Mouse (Mus musculus): ENCODE data around the gene Arfrp1. TPM values are rescaled to one million over a fixed set of nuclear protein-coding genes. Genes with fewer than 3 reads are reported as not detected.
A peak's percentile ranks its signal among the peaks of the same experiment; 100 is the strongest.

Arfrp1 gene
- 51.5 and 53.9 TPM in 2 replicates for polyA plus RNA-seq (2014; fragmentation: Nextera tagmentation; extraction: Ambion mirVana)

- Histone ChIP-seq H3K4me3 (ENCODE audit: low read length) (peak within 1 kb of the TSS; percentile 68), H3K27ac (ENCODE audit: low read depth, low read length) (peak within 1 kb of the TSS; percentile 82), H3K9ac (ENCODE audit: low read depth, low read length) (peak within 1 kb of the TSS; percentile 80), H3K27me3 (ENCODE audit: control insufficient read depth, insufficient read depth, low read length) (no peaks in the 10 kb centered on the region), H3K9me3 (ENCODE audit: control insufficient read depth, low read length) (no peaks in the 10 kb centered on the region), H3K36me3 (ENCODE audit: control insufficient read depth, insufficient read depth, low read length) (peaks cover 40% of the 10 kb centered on the region), H3K4me2 (replicated peaks; ENCODE audit: low read depth, low read length) (peak within 1 kb of the TSS; percentile 82), H3K4me1 (ENCODE audit: control insufficient read depth, insufficient read depth, low read length) (peaks cover 23% of the 10 kb centered on the region)
- under 1% methylated on average over 63 of the region's 71 CpGs for WGBS
- ATAC-seq (ENCODE audit: low FRiP score, low TSS enrichment): peak; percentile 93
These were observed at the start of gene Arfrp1, which contains the start of gene Zgpat for GRCm38 (mm10) chr2:181364860-181365596. Arfrp1 (minus strand) TSS chr2:181365404. Zgpat (plus strand) TSS chr2:181364928.

- Histone ChIP-seq H3K36me3 (ENCODE audit: control insufficient read depth, insufficient read depth, low read length) (peaks cover 15% of the 10 kb centered on the region), H3K4me2 (replicated peaks; ENCODE audit: low read depth, low read length) (no peak overlapping the region), H3K9ac (ENCODE audit: low read depth, low read length) (no peak overlapping the region), H3K4me3 (ENCODE audit: low read length) (no peak overlapping the region), H3K9me3 (ENCODE audit: control insufficient read depth, low read length) (no peaks in the 10 kb centered on the region), H3K27ac (ENCODE audit: low read depth, low read length) (no peak overlapping the region), H3K27me3 (ENCODE audit: control insufficient read depth, insufficient read depth, low read length) (no peaks in the 10 kb centered on the region), H3K4me1 (ENCODE audit: control insufficient read depth, insufficient read depth, low read length) (no peaks in the 10 kb centered on the region)
- ATAC-seq (ENCODE audit: low FRiP score, low TSS enrichment): no peak
- 44% methylated on average over 2 of the region's 2 CpGs for WGBS
These were observed 47.9 kb upstream of the Arfrp1 start for GRCm38 (mm10) chr2:181413141-181413540.

- 51% methylated on average over 4 of the region's 4 CpGs for WGBS
- 0 out of 2 replicates have a peak, but pooled peaks have one; percentile 16 for ATAC-seq (ENCODE audit: low FRiP score, low TSS enrichment)
These were observed 45.7 kb upstream of the Arfrp1 start for GRCm38 (mm10) chr2:181410760-181411473.

GRCm38 (mm10) chr2:181409643-181410042 is 44.4 kb upstream of the Arfrp1 start:
- no peak overlapping the region for H3K27ac ChIP-seq (ENCODE audit: low read depth, low read length)
- H3K9me3 ChIP-seq (ENCODE audit: control insufficient read depth, low read length): no peaks in the 10 kb centered on the region
- no peaks in the 10 kb centered on the region for H3K4me1 ChIP-seq (ENCODE audit: control insufficient read depth, insufficient read depth, low read length)
- H3K27me3 ChIP-seq (ENCODE audit: control insufficient read depth, insufficient read depth, low read length): no peaks in the 10 kb centered on the region
- no peak overlapping the region for H3K4me2 ChIP-seq (replicated peaks; ENCODE audit: low read depth, low read length)
- no peak overlapping the region for H3K4me3 ChIP-seq (ENCODE audit: low read length)
- ATAC-seq (ENCODE audit: low FRiP score, low TSS enrichment): no peak
- no peak overlapping the region for H3K9ac ChIP-seq (ENCODE audit: low read depth, low read length)
- WGBS: 82% methylated on average over 7 of the region's 7 CpGs
- peaks cover 23% of the 10 kb centered on the region for H3K36me3 ChIP-seq (ENCODE audit: control insufficient read depth, insufficient read depth, low read length)

More at GRCm38 (mm10) chr2:181410760-181411473, 45.7 kb upstream of the Arfrp1 start:
- H3K4me2 ChIP-seq (replicated peaks; ENCODE audit: low read depth, low read length): no peak overlapping the region
- H3K4me3 ChIP-seq (ENCODE audit: low read length): no peak overlapping the region
- no peak overlapping the region for H3K9ac ChIP-seq (ENCODE audit: low read depth, low read length)
- no peak overlapping the region for H3K27ac ChIP-seq (ENCODE audit: low read depth, low read length)
- no peaks in the 10 kb centered on the region for H3K27me3 ChIP-seq (ENCODE audit: control insufficient read depth, insufficient read depth, low read length)
- H3K36me3 ChIP-seq (ENCODE audit: control insufficient read depth, insufficient read depth, low read length): peaks cover 20% of the 10 kb centered on the region
- H3K9me3 ChIP-seq (ENCODE audit: control insufficient read depth, low read length): no peaks in the 10 kb centered on the region
- no peaks in the 10 kb centered on the region for H3K4me1 ChIP-seq (ENCODE audit: control insufficient read depth, insufficient read depth, low read length)

- H3K36me3 ChIP-seq (ENCODE audit: control insufficient read depth, insufficient read depth, low read length): peaks cover 17% of the 10 kb centered on the region; the same call in 1 of the 2 replicates
- no peak overlapping the region for H3K4me3 ChIP-seq (ENCODE audit: low read length)
- no peak overlapping the region for H3K9ac ChIP-seq (ENCODE audit: low read depth, low read length)
- no peak overlapping the region for H3K27ac ChIP-seq (ENCODE audit: low read depth, low read length)
- H3K4me2 ChIP-seq (replicated peaks; ENCODE audit: low read depth, low read length): no peak overlapping the region
- H3K4me1 ChIP-seq (ENCODE audit: control insufficient read depth, insufficient read depth, low read length): no peaks in the 10 kb centered on the region
- 94% methylated on average over 3 of the region's 3 CpGs for WGBS
- no peak for ATAC-seq (ENCODE audit: low FRiP score, low TSS enrichment)
- H3K27me3 ChIP-seq (ENCODE audit: control insufficient read depth, insufficient read depth, low read length): no peaks in the 10 kb centered on the region
- H3K9me3 ChIP-seq (ENCODE audit: control insufficient read depth, low read length): no peaks in the 10 kb centered on the region
These were observed 38.5 kb upstream of the Arfrp1 start for GRCm38 (mm10) chr2:181403722-181404121.

- H3K4me2 ChIP-seq (replicated peaks; ENCODE audit: low read depth, low read length): no peak overlapping the region
- WGBS: 13% methylated on average over 1 of the region's 1 CpGs
- H3K4me3 ChIP-seq (ENCODE audit: low read length): no peak overlapping the region
- no peaks in the 10 kb centered on the region for H3K4me1 ChIP-seq (ENCODE audit: control insufficient read depth, insufficient read depth, low read length)
- ATAC-seq (ENCODE audit: low FRiP score, low TSS enrichment): no peak
- H3K9me3 ChIP-seq (ENCODE audit: control insufficient read depth, low read length): no peaks in the 10 kb centered on the region
- H3K9ac ChIP-seq (ENCODE audit: low read depth, low read length): no peak overlapping the region
- H3K36me3 ChIP-seq (ENCODE audit: control insufficient read depth, insufficient read depth, low read length): peaks cover 10% of the 10 kb centered on the region; the same call in 1 of the 2 replicates
- H3K27me3 ChIP-seq (ENCODE audit: control insufficient read depth, insufficient read depth, low read length): no peaks in the 10 kb centered on the region
- no peak overlapping the region for H3K27ac ChIP-seq (ENCODE audit: low read depth, low read length)
These were observed 36.3 kb upstream of the Arfrp1 start for GRCm38 (mm10) chr2:181401497-181401896.

- no peak overlapping the region for H3K4me3 ChIP-seq (ENCODE audit: low read length)
- no peaks in the 10 kb centered on the region for H3K4me1 ChIP-seq (ENCODE audit: control insufficient read depth, insufficient read depth, low read length)
- H3K9me3 ChIP-seq (ENCODE audit: control insufficient read depth, low read length): no peaks in the 10 kb centered on the region
- no peak overlapping the region for H3K4me2 ChIP-seq (replicated peaks; ENCODE audit: low read depth, low read length)
- whole genome bisulfite sequencing: 67% methylated on average over 5 of the region's 5 CpGs
- no peaks in the 10 kb centered on the region for H3K27me3 ChIP-seq (ENCODE audit: control insufficient read depth, insufficient read depth, low read length)
- H3K36me3 ChIP-seq (ENCODE audit: control insufficient read depth, insufficient read depth, low read length): peaks cover 13% of the 10 kb centered on the region; the same call in 1 of the 2 replicates
- H3K27ac ChIP-seq (ENCODE audit: low read depth, low read length): no peak overlapping the region
- H3K9ac ChIP-seq (ENCODE audit: low read depth, low read length): no peak overlapping the region
- ATAC-seq (ENCODE audit: low FRiP score, low TSS enrichment): no peak
These were observed 32.1 kb upstream of the Arfrp1 start for GRCm38 (mm10) chr2:181397207-181397761.

GRCm38 (mm10) chr2:181394086-181394485 is 28.9 kb upstream of the Arfrp1 start:
- 92% methylated on average over 3 of the region's 3 CpGs for WGBS
- ATAC-seq (ENCODE audit: low FRiP score, low TSS enrichment): no peak
- Histone ChIP-seq H3K27me3 (ENCODE audit: control insufficient read depth, insufficient read depth, low read length) (no peaks in the 10 kb centered on the region), H3K9ac (ENCODE audit: low read depth, low read length) (no peak overlapping the region), H3K4me1 (ENCODE audit: control insufficient read depth, insufficient read depth, low read length) (no peaks in the 10 kb centered on the region), H3K9me3 (ENCODE audit: control insufficient read depth, low read length) (no peaks in the 10 kb centered on the region), H3K36me3 (ENCODE audit: control insufficient read depth, insufficient read depth, low read length) (peaks cover 41% of the 10 kb centered on the region), H3K4me3 (ENCODE audit: low read length) (no peak overlapping the region), H3K4me2 (replicated peaks; ENCODE audit: low read depth, low read length) (no peak overlapping the region), H3K27ac (ENCODE audit: low read depth, low read length) (no peak overlapping the region)

Data from kidney, embryonic 14.5 days (tissue).